Mouse (Mus musculus) thymus, adult 2 months (tissue): ENCODE measurements around the gene Cdk12.

ENCODE experiments used
- CTCF ChIP-seq: fragments of 200-500 bp; IDR thresholded peaks from 2 replicates; pipeline ENCODE4 v1.5.1; 2012; ENCODE audit warnings: mild to moderate bottlenecking, control low read depth, low read length, moderate library complexity, borderline replicate concordance; ENCODE audit not compliant: control insufficient read depth, poor library complexity, insufficient read depth; ENCODE audit errors: extremely low read depth
- POLR2A ChIP-seq: fragments of 200-500 bp; IDR thresholded peaks from 2 replicates; pipeline ENCODE4 v1.6.1; 2012; ENCODE audit warnings: mild to moderate bottlenecking, low read length, control low read depth, moderate library complexity; ENCODE audit not compliant: control insufficient read depth, poor library complexity, insufficient read depth; ENCODE audit errors: extremely low read depth

GRCm38 (mm10) chr11:98317479-98317878 is 114.6 kb downstream of the Cdk12 start:
- no peak for TF ChIP-seq POLR2A
- no peak for TF ChIP-seq CTCF
